Mouse (Mus musculus): Measurements from ENCODE around the gene Rab11fip5.

The Rab11fip5 gene

GRCm38 (mm10) chr6:85373951-85374733, at the start of gene Rab11fip5:
Gene Rab11fip5, minus strand, starts transcription at chr6:85374634.
- peak; percentile 42 for DNase-seq

DNA sequence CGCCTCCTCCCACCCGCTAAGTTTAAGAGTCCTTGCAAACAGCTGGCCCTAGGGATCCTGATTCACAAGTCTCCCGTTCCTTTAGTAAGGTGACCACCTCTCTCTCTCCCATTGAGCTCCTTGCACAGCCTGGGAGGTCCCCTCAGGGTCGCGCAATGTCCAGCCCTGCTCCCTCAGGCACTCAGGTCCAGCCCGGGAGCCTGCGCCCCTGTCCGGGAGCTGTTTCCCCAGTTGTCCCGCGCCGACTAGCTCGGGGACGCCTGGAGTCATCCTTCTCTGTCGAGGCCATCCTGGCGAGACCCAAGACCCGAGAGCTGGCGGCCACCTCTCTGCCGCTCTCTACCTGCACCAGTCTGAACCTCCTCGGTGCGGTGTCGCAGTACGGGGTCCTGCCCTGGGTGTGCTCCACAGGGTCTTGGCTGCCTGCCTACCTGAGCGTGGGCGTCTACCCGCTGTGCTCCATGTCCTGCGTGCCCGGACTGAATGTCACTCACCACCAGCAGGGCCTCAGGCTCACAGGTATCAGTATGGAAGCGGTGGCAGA, 49.5 kb upstream of the Rab11fip5 start, which contains the start of gene Noto:
Gene Noto, plus strand, starts transcription at position 51 of the 544 bp plus-strand sequence.
- DNase-seq: no peak

GRCm38 (mm10) chr6:85419150-85419549, 44.7 kb upstream of the Rab11fip5 start:
- DNase-seq: no peak

DNA sequence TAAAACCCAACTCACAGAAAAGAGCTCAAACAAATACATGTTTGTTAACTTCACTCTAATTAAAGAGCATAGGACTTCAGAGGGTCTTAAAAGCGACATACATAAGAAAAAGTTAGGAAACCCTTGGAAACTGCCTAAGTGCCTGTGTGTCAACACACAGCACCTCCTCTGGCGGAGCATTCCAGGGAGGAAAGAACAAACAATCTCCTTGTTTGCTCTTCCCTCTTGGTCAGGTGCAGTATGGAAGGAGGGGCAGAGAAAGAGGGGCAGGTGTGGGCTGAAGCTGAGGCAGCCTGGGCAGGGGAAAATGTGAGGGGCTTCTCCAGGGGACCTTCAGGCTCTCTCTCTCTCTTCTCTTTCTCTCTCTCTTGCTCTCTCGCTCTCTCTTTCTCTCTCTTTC, 41.4 kb upstream of the Rab11fip5 start:
- DNase-seq: no peak

GRCm38 (mm10) chr6:85410771-85411273, 36.4 kb upstream of the Rab11fip5 start:
- peak; percentile 88 for DNase-seq

DNA sequence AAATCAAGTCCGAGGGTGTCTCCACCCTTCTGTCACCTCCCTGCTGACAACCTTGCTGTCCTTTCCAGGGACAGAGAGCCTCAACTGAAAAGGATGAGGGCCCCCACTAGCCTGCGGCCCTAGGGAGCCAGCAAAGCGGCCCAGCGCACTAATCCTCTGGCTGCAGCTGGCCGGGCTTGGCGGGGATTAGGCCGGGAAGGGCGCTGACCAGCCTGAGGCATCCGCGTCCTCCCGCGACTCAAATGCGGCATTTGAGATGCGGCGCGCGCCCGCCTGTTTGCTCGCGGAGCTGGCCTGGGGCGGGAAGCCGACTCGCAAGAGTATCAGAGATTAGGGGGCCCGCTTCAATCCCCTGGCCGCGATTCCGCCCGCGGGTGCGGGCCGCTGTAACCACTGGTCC, 34.6 kb upstream of the Rab11fip5 start:
- peak; percentile 66 for DNase-seq

DNA sequence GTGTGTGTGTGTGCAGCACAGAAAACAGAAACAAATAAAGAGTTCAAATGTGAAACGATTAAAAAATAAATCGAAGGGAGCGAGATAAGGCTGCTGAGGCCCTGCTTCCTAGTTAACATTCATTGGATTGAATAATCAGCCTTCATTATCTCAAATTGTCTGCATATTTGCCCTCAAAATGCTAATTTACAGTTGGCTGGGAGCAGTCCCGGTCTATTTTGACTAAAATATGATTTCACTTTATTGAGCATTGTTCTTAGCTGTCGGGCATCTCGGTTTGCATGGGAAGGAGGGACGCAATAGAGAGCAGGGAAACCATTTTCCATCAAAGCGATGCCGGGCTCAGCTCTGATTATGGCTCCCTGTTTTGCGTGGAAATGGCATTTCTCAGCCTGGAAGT, 28.6 kb upstream of the Rab11fip5 start:
- DNase-seq: no peak

DNA sequence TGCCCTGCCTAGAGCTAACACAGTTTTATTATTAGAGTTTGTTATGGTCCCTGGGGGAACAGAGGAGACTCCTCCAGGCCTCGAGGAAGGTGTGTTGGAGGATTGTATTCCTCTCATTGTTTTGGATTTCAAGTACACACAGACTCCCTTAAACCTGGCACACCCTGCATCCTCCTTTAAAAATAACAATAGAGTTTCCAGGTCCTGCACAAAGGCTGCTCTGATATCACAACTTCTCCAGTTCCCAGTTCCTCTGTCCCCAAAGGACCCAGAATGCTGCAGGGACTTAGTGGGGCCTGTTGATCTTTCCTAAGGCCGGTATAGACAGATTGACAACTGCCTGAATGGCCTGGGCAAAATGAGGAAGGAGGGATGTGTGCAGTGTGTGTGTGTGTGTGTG, 28.2 kb upstream of the Rab11fip5 start:
- DNase-seq: no peak

- DNase-seq: no peak
Measured at GRCm38 (mm10) chr6:85399715-85400114, 25.3 kb upstream of the Rab11fip5 start.

DNA sequence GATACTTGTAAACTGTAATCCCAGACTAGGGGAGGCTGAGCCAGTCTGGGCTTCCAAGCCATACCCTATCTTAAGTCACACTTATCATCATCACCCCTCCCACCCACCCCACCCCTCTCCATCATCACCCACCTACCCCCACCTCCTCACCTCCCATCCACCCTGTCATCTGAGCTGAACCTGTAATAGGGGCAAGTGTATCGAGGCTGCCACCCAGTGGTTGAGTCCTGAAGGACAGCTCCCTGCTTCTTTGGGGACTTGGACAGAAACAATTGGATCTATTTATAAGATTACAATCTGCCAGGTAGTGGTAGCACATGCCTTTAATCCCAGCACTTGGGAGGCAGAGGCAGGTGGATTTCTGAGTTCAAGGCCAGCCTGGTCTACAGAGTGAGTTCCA, 22.7 kb upstream of the Rab11fip5 start:
- no peak for DNase-seq

GRCm38 (mm10) chr6:85395360-85395759, 20.9 kb upstream of the Rab11fip5 start:
- no peak for DNase-seq

DNA sequence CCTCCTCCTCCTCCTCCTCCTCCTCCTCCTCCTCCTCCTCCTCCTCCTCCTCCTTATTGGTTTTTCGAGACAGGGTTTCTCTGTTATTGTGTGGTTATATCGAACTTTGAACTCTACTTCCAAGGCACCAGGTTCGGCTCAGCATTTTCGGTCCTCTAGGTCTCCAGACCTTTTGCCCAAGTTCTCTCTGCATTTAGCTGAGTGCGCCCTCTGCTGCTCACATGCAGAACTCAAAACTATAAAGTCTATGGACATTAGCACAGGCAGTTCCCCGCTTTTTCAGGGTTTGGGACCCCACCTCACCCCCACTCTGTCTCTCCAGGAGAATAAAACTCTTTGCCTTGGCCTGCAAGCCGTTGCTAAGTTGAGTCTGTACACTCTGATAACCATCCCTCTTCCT, 17.4 kb upstream of the Rab11fip5 start:
- DNase-seq: peak; percentile 77

- no peak for DNase-seq
Measured at GRCm38 (mm10) chr6:85388608-85389007, 14.2 kb upstream of the Rab11fip5 start.

GRCm38 (mm10) chr6:85382791-85383190, 8.4 kb upstream of the Rab11fip5 start:
- DNase-seq: no peak

DNA sequence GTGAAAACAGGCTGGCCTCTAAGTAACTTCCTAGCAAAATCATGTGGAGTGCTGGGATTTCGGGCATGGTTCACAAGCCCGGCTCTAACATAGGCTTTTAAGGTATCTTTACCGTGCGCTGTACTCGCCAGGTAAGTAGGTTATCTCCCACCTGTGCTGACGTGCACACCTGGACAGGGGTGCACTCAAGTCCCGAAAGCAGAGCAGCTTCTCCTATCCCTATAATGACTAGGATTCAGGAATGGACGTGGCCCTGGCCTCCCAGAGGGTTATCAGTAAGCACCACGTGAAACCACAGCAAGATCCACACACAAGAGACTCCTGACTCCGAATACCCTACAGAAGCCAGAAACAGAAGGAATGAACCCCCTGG, 7.2 kb upstream of the Rab11fip5 start:
- no peak for DNase-seq

DNA sequence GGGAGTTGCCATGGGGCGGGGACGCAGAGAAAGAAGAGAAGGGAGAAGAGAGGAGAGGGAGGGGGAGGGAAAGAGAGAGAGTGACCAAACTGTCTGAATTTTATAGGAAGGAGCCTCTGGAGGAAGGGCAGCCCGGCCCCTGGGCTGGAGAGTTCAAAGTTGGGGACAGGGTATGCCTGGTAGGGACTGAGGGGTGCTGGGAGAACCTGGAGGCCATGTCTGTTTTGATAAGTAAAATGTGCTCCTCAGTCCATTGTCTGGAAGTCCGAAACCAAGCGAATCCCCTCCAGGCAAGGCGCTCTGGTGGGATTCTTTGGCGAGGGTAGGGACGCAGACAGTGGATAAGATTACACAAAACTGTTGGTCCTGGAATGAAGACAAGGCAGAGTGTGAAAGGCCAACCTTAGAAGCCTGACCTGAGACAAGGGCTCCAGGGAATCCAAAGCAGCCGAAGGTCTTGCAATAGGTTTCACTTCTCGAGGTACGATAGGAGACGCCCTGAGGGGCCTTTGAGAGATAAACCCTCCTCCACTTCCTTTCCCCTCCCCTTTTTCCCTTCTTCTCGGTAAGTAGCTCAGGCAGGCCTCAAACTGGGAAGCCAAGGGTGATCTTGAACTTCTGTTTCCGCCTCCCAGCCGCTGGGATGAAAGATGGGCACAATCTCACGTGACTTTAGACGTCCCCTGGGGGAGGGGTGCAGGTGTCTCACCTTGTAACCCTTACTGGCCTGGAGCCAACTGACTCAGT, 6.6 kb upstream of the Rab11fip5 start:
- peak; percentile 38 for DNase-seq

DNA sequence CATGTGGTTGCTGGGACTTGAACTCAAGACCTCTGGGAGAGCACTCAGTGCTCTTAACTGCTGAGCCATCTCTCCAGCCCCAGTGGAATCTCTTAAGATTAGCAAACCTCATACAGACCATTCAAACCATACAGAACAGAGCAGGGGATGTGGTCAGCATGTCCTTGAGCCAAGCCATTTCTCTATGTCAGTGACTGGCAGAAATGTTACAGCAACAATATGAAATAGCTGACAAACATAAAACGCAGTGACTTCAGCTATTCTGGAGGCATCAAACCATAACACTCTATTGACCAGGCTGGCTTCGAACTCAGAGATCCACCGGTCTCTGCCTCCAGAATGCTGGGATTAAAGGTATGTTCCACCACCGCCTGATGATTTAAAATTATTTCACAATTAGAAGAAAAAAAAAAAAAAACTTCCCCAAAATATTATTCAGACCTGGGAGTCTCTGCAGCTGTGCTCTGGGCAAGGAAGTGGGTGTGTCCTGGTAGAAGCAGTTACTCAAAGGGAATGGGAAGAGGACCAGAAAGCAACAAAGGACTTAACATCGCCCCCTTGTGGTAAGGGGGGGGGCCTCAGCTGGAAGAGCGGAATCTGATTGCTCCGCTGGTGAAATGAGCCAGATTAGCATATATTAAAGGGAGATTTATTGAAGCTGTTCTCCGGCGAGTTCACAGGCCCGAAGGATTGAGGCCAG, 5.9 kb upstream of the Rab11fip5 start:
- DNase-seq: peak; percentile 88

DNA sequence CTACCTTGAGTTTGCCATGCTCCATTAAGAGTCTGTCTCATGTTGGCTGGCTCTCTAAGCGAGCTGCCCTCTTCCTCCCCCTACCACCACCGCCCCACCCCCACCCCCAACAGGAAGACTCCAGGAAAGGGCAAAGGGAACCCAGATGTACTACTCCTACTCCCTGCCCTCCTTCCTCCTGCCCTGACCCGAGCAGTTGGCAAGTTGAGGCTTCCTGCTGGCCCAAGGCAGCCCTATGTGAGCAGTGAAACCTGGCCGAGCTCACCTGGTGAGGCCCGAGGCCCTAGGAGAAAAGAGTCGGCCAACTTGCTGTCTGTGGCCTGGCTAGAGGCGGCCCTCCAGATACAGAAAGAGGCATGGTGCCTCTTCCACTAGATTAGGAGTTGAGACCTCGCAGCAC, 4.2 kb upstream of the Rab11fip5 start:
- no peak for DNase-seq

GRCm38 (mm10) chr6:85377876-85378275, 3.4 kb upstream of the Rab11fip5 start:
- DNase-seq: no peak

DNA sequence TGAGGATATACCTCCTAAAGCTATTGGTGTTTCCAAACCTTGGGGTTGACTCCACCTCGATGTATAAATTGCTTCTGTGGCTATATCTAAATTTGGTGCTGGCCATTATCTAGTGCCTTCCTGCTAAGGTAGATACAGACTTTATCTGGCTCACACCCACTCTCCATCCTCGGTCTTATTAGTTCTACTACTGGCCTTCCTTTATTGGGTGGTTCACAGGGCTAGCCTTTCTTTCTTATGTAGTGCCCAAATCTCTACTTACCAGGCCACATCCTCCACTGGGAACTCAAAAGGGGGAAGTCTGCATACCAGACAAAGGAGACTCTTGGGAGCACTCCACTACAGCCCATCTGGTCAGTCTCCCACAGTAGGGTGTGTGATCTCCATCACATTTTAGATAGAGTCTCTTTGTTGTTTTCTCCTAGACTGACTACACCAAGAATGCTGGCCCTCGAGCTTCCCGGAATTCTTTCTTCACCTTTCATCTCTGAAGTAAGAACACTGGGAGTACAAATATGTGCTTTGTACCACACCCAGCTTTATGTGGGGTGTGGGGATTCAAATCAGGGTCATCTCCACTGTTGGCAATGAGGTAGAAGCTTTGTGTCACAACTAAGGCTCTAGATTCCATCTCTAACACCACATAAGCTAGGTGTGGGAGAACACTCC, 2.8 kb upstream of the Rab11fip5 start:
- DNase-seq: no peak

- DNase-seq: peak; percentile 99
Measured at GRCm38 (mm10) chr6:85374734-85375114, 290 bp upstream of the Rab11fip5 start.

DNA sequence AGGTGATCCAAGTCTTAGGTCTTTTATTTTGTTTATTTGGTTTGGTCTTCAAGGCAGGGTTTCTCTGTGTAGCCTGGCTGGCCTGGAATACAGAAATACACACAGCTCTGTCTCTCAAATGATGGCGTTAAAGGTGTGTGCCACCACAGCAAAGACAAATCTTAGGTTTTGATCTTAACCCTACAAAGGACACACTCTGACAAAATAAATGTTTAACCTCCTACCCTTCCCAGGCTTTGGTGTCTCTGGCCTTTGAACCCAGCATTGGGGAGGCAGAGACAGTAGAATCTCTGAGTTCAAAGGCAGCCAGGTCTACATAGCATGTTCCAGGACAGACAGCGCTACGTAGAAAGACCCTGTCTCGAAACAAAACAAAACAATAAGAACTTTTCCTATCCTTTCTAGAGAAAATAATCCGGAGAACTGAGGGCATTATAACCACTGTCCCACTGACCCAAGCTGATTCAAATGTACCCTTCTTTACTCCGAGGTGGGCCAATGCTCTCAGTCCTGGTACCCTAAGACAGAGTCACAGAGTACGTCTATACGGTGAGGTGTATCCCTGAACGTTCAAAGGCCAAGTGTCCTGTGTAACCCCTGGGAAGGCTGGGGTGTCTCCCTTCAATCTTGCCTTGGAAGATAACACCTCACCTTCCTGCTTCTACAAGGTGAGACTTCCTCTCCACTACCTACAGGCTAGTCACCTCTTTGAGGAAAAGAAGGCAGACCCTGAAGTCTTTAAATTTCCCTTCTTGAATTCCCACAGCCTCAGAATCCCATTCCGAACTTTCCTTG, 1.2 kb downstream of the Rab11fip5 start:
- no peak for DNase-seq

All from embryo, embryonic 11 days (tissue).